Mouse (Mus musculus) liver, embryonic 13.5 days (tissue): ENCODE measurements around the gene Saa3. TPM values are rescaled to one million over a fixed set of nuclear protein-coding genes. Genes with fewer than 3 reads are reported as not detected.

Experiments
- ATAC-seq: fragments of 200-750 bp; cut with Nextera tagmentation; 2 replicates; pipeline ENCODE4 v1.8.0; 2017; ENCODE audit warnings: low read depth, mild to moderate bottlenecking, moderate number of reproducible peaks, moderate library complexity
- DNase-seq: peaks from one replicate; pipeline ENCODE4 v3.0.0; 2022
- H3K27ac ChIP-seq: fragments of 300-500 bp; sonication (generic); 2 replicates; pipeline ENCODE4 v1.5.1; 2015; ENCODE audit warnings: moderate library complexity, mild to moderate bottlenecking, inconsistent platforms
- H3K27me3 ChIP-seq: fragments of 300-500 bp; sonication (generic); 2 replicates; pipeline ENCODE4 v1.6.1; 2015; ENCODE audit warnings: mild to moderate bottlenecking, inconsistent platforms
- H3K36me3 ChIP-seq: fragments of 300-500 bp; sonication (generic); 2 replicates; pipeline ENCODE4 v1.6.1; 2015; ENCODE audit warnings: mild to moderate bottlenecking, inconsistent platforms
- H3K4me1 ChIP-seq: fragments of 300-500 bp; sonication (generic); replicated peaks from 2 replicates; pipeline ENCODE4 v1.6.1; 2015; ENCODE audit warnings: inconsistent platforms
- H3K4me2 ChIP-seq: fragments of 300-500 bp; sonication (generic); 2 replicates; pipeline ENCODE4 v1.6.1; 2015; ENCODE audit warnings: inconsistent platforms, mild to moderate bottlenecking, moderate library complexity
- H3K4me3 ChIP-seq: fragments of 300-500 bp; sonication (generic); replicated peaks from 2 replicates; pipeline ENCODE4 v1.5.1; 2015; ENCODE audit warnings: mild to moderate bottlenecking, inconsistent platforms
- H3K9ac ChIP-seq: fragments of 300-500 bp; sonication (generic); 2 replicates; pipeline ENCODE4 v1.6.1; 2015; ENCODE audit warnings: mild to moderate bottlenecking, inconsistent platforms
- H3K9me3 ChIP-seq: fragments of 300-500 bp; sonication (generic); replicated peaks from 2 replicates; pipeline ENCODE4 v1.6.1; 2016; ENCODE audit warnings: inconsistent platforms
- WGBS: fragments of 180-500 bp; shearing (Covaris S2); methylation state at CpG from one replicate; pipeline ENCODE4 v1.1.7; 2015; ENCODE audit not compliant: insufficient replicate concordance; 5-methylcytosine and 5-hydroxymethylcytosine counted together
- polyA plus RNA-seq: library from polyadenylated mRNA; unstranded; fragments of >200 nt; fragmentation: Nextera tagmentation; extraction: Ambion mirVana; gene quantifications from 2 replicates; pipeline ENCODE4 v1.2.1, GENCODE M21; 2015

The Saa3 gene
- polyA plus RNA-seq, 1 experiment from 2014 or later: 1.2 TPM

- no peak for DNase-seq
- Histone ChIP-seq H3K4me1 (0 out of 2 replicates have a peak, but pooled peaks cover 3% of the 10 kb centered on the region), H3K36me3 (no peaks in the 10 kb centered on the region), H3K27me3 (no peaks in the 10 kb centered on the region), H3K9me3 (no peaks in the 10 kb centered on the region), H3K4me3 (no peak overlapping the region), H3K27ac (no peak overlapping the region), H3K4me2 (no peak overlapping the region), H3K9ac (no peak overlapping the region)
- WGBS: 45% methylated on average over 2 of the region's 2 CpGs
- ATAC-seq: no peak
Measured at GRCm38 (mm10) chr7:46734983-46735382, 19.5 kb upstream of the Saa3 start.

GRCm38 (mm10) chr7:46732458-46732857, 17.0 kb upstream of the Saa3 start, which contains the start of gene Saa4:
Gene Saa4, minus strand, starts transcription at chr7:46732603.
- no peak for DNase-seq
- no peaks in the 10 kb centered on the region for H3K4me1 ChIP-seq

GRCm38 (mm10) chr7:46727584-46727983, 12.1 kb upstream of the Saa3 start:
- Histone ChIP-seq H3K4me3 (no peak overlapping the region), H3K9me3 (no peaks in the 10 kb centered on the region), H3K27ac (no peak overlapping the region), H3K4me1 (no peaks in the 10 kb centered on the region), H3K27me3 (no peaks in the 10 kb centered on the region), H3K4me2 (no peak overlapping the region), H3K36me3 (no peaks in the 10 kb centered on the region), H3K9ac (no peak overlapping the region)
- WGBS: 67% methylated on average over 1 of the region's 1 CpGs
- DNase-seq: no peak
- no peak for ATAC-seq

More at GRCm38 (mm10) chr7:46732458-46732857, 17.0 kb upstream of the Saa3 start, which contains the start of gene Saa4:
- Histone ChIP-seq H3K4me3 (peak within 1 kb of the TSS; percentile 9; the same call in 1 of the 2 replicates), H3K9ac (no peak within 1 kb of the TSS), H3K36me3 (no peaks in the 10 kb centered on the region), H3K9me3 (no peaks in the 10 kb centered on the region), H3K4me2 (peak within 1 kb of the TSS; percentile 15), H3K27ac (peak within 1 kb of the TSS; percentile 47; the same call in 1 of the 2 replicates), H3K27me3 (no peaks in the 10 kb centered on the region)
- ATAC-seq: no peak
- 61% methylated on average over 4 of the region's 4 CpGs for WGBS

- no peak for ATAC-seq
- no peaks in the 10 kb centered on the region for H3K36me3 ChIP-seq
- no peak overlapping the region for H3K9ac ChIP-seq
- DNase-seq: no peak
- H3K4me3 ChIP-seq: no peak overlapping the region
- H3K4me1 ChIP-seq: peaks cover 9% of the 10 kb centered on the region; the same call in 1 of the 2 replicates
- peaks cover 2% of the 10 kb centered on the region; the same call in 1 of the 2 replicates for H3K27me3 ChIP-seq
- 63% methylated on average over 5 of the region's 5 CpGs for WGBS
- H3K9me3 ChIP-seq: no peaks in the 10 kb centered on the region
- no peak overlapping the region for H3K27ac ChIP-seq
- no peak overlapping the region for H3K4me2 ChIP-seq
Measured at GRCm38 (mm10) chr7:46724396-46724795, 8.9 kb upstream of the Saa3 start.

GRCm38 (mm10) chr7:46723849-46724248, 8.3 kb upstream of the Saa3 start:
- ATAC-seq: peak; percentile 49; the same call in 1 of the 2 replicates
- DNase-seq: no peak
- Histone ChIP-seq H3K4me2 (no peak overlapping the region), H3K9me3 (no peaks in the 10 kb centered on the region), H3K27ac (no peak overlapping the region), H3K9ac (no peak overlapping the region), H3K4me1 (peaks cover 9% of the 10 kb centered on the region; the same call in 1 of the 2 replicates), H3K4me3 (no peak overlapping the region), H3K27me3 (peaks cover 3% of the 10 kb centered on the region; the same call in 1 of the 2 replicates), H3K36me3 (no peaks in the 10 kb centered on the region)
- 63% methylated on average over 3 of the region's 3 CpGs for WGBS

GRCm38 (mm10) chr7:46723354-46723753, 7.9 kb upstream of the Saa3 start:
- WGBS: 87% methylated on average over 6 of the region's 6 CpGs
- Histone ChIP-seq H3K27ac (no peak overlapping the region), H3K9ac (no peak overlapping the region), H3K4me3 (no peak overlapping the region), H3K36me3 (no peaks in the 10 kb centered on the region), H3K27me3 (peaks cover 3% of the 10 kb centered on the region; the same call in 1 of the 2 replicates), H3K4me2 (no peak overlapping the region), H3K9me3 (no peaks in the 10 kb centered on the region), H3K4me1 (peaks cover 9% of the 10 kb centered on the region; the same call in 1 of the 2 replicates)
- DNase-seq (no peak), ATAC-seq (no peak)

- DNase-seq (no peak), ATAC-seq (no peak)
- Histone ChIP-seq H3K27me3 (peaks cover 3% of the 10 kb centered on the region; the same call in 1 of the 2 replicates), H3K9me3 (no peaks in the 10 kb centered on the region), H3K27ac (0 out of 2 replicates have a peak overlapping the region, but pooled peaks have one; percentile 73), H3K4me1 (peaks cover 9% of the 10 kb centered on the region; the same call in 1 of the 2 replicates), H3K9ac (no peak overlapping the region), H3K36me3 (no peaks in the 10 kb centered on the region), H3K4me2 (no peak overlapping the region), H3K4me3 (no peak overlapping the region)
- WGBS: 50% methylated on average over 9 of the region's 9 CpGs
Measured at GRCm38 (mm10) chr7:46720460-46720859, 5.0 kb upstream of the Saa3 start.

GRCm38 (mm10) chr7:46719526-46719925, 4.0 kb upstream of the Saa3 start:
- ATAC-seq (peak; percentile 79), DNase-seq (no peak)
- H3K4me3 ChIP-seq: no peak overlapping the region
- no peaks in the 10 kb centered on the region for H3K36me3 ChIP-seq
- no peaks in the 10 kb centered on the region for H3K9me3 ChIP-seq
- no peak overlapping the region for H3K27ac ChIP-seq
- H3K4me2 ChIP-seq: no peak overlapping the region
- H3K27me3 ChIP-seq: peaks cover 3% of the 10 kb centered on the region; the same call in 1 of the 2 replicates
- no peak overlapping the region for H3K9ac ChIP-seq
- 60% methylated on average over 7 of the region's 7 CpGs for WGBS
- peaks cover 9% of the 10 kb centered on the region; the same call in 1 of the 2 replicates for H3K4me1 ChIP-seq

GRCm38 (mm10) chr7:46718591-46719270, 3.2 kb upstream of the Saa3 start:
- Histone ChIP-seq H3K27ac (0 out of 2 replicates have a peak overlapping the region, but pooled peaks have one; percentile 5), H3K9me3 (no peaks in the 10 kb centered on the region), H3K4me3 (no peak overlapping the region), H3K4me1 (peaks cover 9% of the 10 kb centered on the region; the same call in 1 of the 2 replicates), H3K27me3 (peaks cover 3% of the 10 kb centered on the region; the same call in 1 of the 2 replicates), H3K9ac (no peak overlapping the region), H3K36me3 (no peaks in the 10 kb centered on the region), H3K4me2 (no peak overlapping the region)
- WGBS: 52% methylated on average over 7 of the region's 7 CpGs
- no peak for ATAC-seq
- DNase-seq: no peak

GRCm38 (mm10) chr7:46716897-46717296, 1.4 kb upstream of the Saa3 start:
- Histone ChIP-seq H3K27me3 (peaks cover 3% of the 10 kb centered on the region; the same call in 1 of the 2 replicates), H3K4me2 (no peak overlapping the region), H3K4me3 (no peak overlapping the region), H3K27ac (no peak overlapping the region), H3K9me3 (no peaks in the 10 kb centered on the region), H3K9ac (no peak overlapping the region), H3K36me3 (no peaks in the 10 kb centered on the region), H3K4me1 (peaks cover 9% of the 10 kb centered on the region; the same call in 1 of the 2 replicates)
- no peak for ATAC-seq
- DNase-seq: no peak
- WGBS: 32% methylated on average over 5 of the region's 5 CpGs

GRCm38 (mm10) chr7:46714518-46714917, 982 bp downstream of the Saa3 start:
- Histone ChIP-seq H3K36me3 (no peaks in the 10 kb centered on the region), H3K27me3 (0 out of 2 replicates have a peak, but pooled peaks cover 2% of the 10 kb centered on the region), H3K4me2 (no peak overlapping the region), H3K9me3 (no peaks in the 10 kb centered on the region), H3K27ac (no peak overlapping the region), H3K4me3 (no peak overlapping the region), H3K4me1 (peaks cover 3% of the 10 kb centered on the region), H3K9ac (no peak overlapping the region)
- DNase-seq (peak; percentile 46), ATAC-seq (no peak)
- WGBS: 23% methylated on average over 6 of the region's 6 CpGs
